Mouse (Mus musculus): ENCODE data around the gene 2510009E07Rik. TPM values are rescaled to one million over a fixed set of nuclear protein-coding genes. Genes with fewer than 3 reads are reported as not detected.

2510009E07Rik gene
- total and polyA plus RNA-seq, 3 experiments, result 10.9 to 25.2 (median 23.8) TPM

DNA sequence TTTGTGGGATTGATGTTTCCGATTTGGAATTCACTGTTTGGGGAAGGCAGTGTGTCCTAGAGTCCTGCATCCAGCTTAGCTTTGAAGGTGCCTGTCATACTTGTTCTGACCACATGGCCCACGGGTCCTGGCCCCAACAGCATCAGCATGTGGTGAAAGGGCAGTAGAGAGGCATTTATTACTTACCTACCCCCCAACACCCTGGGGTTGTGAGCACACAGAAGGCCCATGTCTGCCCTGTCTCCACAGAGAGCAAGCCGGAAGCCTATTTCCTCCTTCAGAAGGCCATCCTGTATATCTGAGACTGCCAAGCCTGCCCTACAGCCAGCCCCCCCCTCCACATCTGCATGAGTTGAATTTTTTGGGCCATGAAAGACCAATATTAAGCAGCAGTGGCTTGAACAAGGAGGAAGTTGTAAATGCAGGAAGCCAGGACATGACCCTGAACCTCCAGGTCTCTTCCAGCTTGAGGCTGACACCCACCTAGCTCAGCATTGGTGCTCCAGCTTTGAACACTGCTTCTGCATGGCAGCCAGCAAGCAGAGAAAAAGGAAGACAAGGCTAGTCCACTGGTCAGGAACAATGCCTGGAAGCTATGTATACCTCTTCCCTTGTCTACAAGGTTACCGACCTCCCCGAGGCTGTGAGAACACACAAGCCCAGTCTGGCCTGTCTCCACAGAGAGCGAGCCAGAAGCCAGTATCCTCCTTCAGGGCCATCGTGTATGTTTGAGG, 53.5 kb downstream of the 2510009E07Rik start:
- Histone ChIP-seq H3K27me3 (ENCODE audit: control insufficient read depth, insufficient read depth, low read length) (no peaks in the 10 kb centered on the region), H3K36me3 (ENCODE audit: control insufficient read depth, insufficient read depth, low read length) (peaks cover 2% of the 10 kb centered on the region; the same call in 1 of the 2 replicates), H3K79me2 (replicated peaks; ENCODE audit: control insufficient read depth, insufficient read depth, low read length) (no peaks in the 10 kb centered on the region), H3K9ac (ENCODE audit: low read depth, low read length) (no peak overlapping the region), H3K27ac (peak overlapping the region; percentile 76), H3K4me1 (ENCODE audit: control insufficient read depth, insufficient read depth, low read length) (peaks cover 42% of the 10 kb centered on the region), H3K4me3 (no peak overlapping the region)
- DNase-seq, result peak in 1 of 2 experiments; percentile 25
- intact Hi-C loops (cut with DNase I), result loop anchor here (5.0 kb wide), 1 partner anchor 51 kb away; the partner anchor contains the start of gene 2510009E07Rik
- TF ChIP-seq CTCF (IDR thresholded peaks at IDR 0.05) (peak; percentile 25), EP300 (IDR thresholded peaks at IDR 0.05; ENCODE audit: insufficient read depth, low read depth, low read length) (no peak)
- WGBS, result 47% methylated on average over 7 of the region's 7 CpGs

DNA sequence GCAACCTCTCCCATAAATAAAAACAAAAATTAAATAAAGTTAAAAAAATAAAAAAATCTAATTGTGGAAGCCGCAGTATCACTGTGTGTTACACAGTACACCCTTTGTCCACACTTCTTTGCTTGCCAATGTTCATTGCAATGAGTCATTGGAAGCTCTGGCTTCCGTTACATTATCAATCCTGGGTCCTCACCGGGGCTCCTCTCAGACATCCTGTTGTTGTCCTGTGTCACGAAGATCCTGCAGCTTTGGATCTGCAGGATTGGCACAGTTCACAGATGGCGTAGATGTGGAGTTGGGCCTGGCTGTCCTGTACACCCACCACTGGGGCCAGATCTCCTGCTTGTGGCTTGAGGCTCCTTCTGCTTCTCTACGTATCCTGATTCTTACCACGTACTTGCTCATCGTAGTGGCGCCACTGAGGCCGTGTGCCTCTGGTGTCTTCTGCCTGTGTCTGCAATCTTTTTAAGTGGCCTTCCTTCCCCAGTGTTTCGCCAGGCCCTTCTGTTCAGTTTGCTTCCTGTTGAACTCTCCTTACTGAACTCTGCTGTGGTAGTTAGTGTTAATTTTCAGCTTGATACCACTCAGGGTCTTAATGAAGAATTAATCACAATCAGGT, 57.2 kb downstream of the 2510009E07Rik start:
- Histone ChIP-seq H3K27me3 (ENCODE audit: control insufficient read depth, insufficient read depth, low read length) (no peaks in the 10 kb centered on the region), H3K4me3 (no peak overlapping the region), H3K9ac (ENCODE audit: low read depth, low read length) (no peak overlapping the region), H3K79me2 (replicated peaks; ENCODE audit: control insufficient read depth, insufficient read depth, low read length) (no peaks in the 10 kb centered on the region), H3K36me3 (ENCODE audit: control insufficient read depth, insufficient read depth, low read length) (peaks cover 3% of the 10 kb centered on the region; the same call in 1 of the 2 replicates), H3K27ac (peak overlapping the region; percentile 64), H3K4me1 (ENCODE audit: control insufficient read depth, insufficient read depth, low read length) (peaks cover 21% of the 10 kb centered on the region)
- no peak for TF ChIP-seq EP300 (IDR thresholded peaks at IDR 0.05; ENCODE audit: insufficient read depth, low read depth, low read length)
- no peak for TF ChIP-seq POLR2A (IDR thresholded peaks at IDR 0.05; ENCODE audit: insufficient read depth, low read depth, low read length)
- no peak for TF ChIP-seq CTCF (IDR thresholded peaks at IDR 0.05)
- WGBS, result 46% methylated on average over 11 of the region's 11 CpGs
- intact Hi-C loops (cut with DNase I), result no loop called here
- no peak for DNase-seq

GRCm38 (mm10) chr16:21636156-21636853, 58.2 kb downstream of the 2510009E07Rik start:
- Histone ChIP-seq H3K4me1 (ENCODE audit: control insufficient read depth, insufficient read depth, low read length) (peaks cover 14% of the 10 kb centered on the region), H3K9ac (ENCODE audit: low read depth, low read length) (no peak overlapping the region), H3K27me3 (ENCODE audit: control insufficient read depth, insufficient read depth, low read length) (no peaks in the 10 kb centered on the region), H3K36me3 (ENCODE audit: control insufficient read depth, insufficient read depth, low read length) (peaks cover 3% of the 10 kb centered on the region; the same call in 1 of the 2 replicates), H3K4me3 (no peak overlapping the region), H3K79me2 (replicated peaks; ENCODE audit: control insufficient read depth, insufficient read depth, low read length) (no peaks in the 10 kb centered on the region), H3K27ac (peak overlapping the region; percentile 85)
- intact Hi-C loops (cut with DNase I), result no loop called here
- TF ChIP-seq POLR2A (IDR thresholded peaks at IDR 0.05; ENCODE audit: insufficient read depth, low read depth, low read length) (no peak), EP300 (IDR thresholded peaks at IDR 0.05; ENCODE audit: insufficient read depth, low read depth, low read length) (no peak), CTCF (IDR thresholded peaks at IDR 0.05) (no peak)
- WGBS, result 61% methylated on average over 5 of the region's 5 CpGs
- DNase-seq, result peak in 1 of 2 experiments; percentile 29

- Histone ChIP-seq H3K4me3 (no peak overlapping the region), H3K4me1 (ENCODE audit: control insufficient read depth, insufficient read depth, low read length) (peaks cover 8% of the 10 kb centered on the region), H3K79me2 (replicated peaks; ENCODE audit: control insufficient read depth, insufficient read depth, low read length) (no peaks in the 10 kb centered on the region), H3K27me3 (ENCODE audit: control insufficient read depth, insufficient read depth, low read length) (no peaks in the 10 kb centered on the region), H3K36me3 (ENCODE audit: control insufficient read depth, insufficient read depth, low read length) (peaks cover 3% of the 10 kb centered on the region; the same call in 1 of the 2 replicates), H3K27ac (no peak overlapping the region), H3K9ac (ENCODE audit: low read depth, low read length) (no peak overlapping the region)
- DNase-seq, result no peak
- TF ChIP-seq POLR2A (IDR thresholded peaks at IDR 0.05; ENCODE audit: insufficient read depth, low read depth, low read length), result no peak
- intact Hi-C loops (cut with DNase I), result no loop called here
Observed at GRCm38 (mm10) chr16:21634460-21634859, 60.0 kb downstream of the 2510009E07Rik start.

DNA sequence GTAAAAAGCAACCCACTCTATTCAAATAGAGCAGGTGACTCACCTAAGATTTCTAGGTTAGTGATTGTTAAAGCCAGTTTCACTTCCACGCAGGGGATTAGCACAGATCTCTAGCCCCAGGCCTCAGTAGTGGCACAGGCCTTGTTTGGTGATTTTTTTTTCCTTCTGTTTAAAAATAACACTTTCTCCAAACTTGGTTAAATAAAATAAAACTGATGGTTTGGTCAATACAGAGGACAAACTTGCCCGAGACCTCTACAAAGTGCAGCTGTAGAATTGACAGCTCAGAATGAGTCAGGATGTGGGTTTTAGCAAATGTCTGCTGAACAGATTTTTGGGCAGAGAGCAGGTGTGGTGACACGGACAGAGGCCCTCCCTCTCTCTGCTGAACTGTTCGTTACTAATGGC, 62.6 kb downstream of the 2510009E07Rik start:
- no peak for TF ChIP-seq POLR2A (IDR thresholded peaks at IDR 0.05; ENCODE audit: insufficient read depth, low read depth, low read length)
- no peak for TF ChIP-seq CTCF (IDR thresholded peaks at IDR 0.05)
- Histone ChIP-seq H3K27ac (no peak overlapping the region), H3K4me3 (no peak overlapping the region), H3K4me1 (ENCODE audit: control insufficient read depth, insufficient read depth, low read length) (peaks cover 4% of the 10 kb centered on the region), H3K79me2 (replicated peaks; ENCODE audit: control insufficient read depth, insufficient read depth, low read length) (no peaks in the 10 kb centered on the region), H3K36me3 (ENCODE audit: control insufficient read depth, insufficient read depth, low read length) (peaks cover 3% of the 10 kb centered on the region; the same call in 1 of the 2 replicates), H3K27me3 (ENCODE audit: control insufficient read depth, insufficient read depth, low read length) (no peaks in the 10 kb centered on the region), H3K9ac (ENCODE audit: low read depth, low read length) (no peak overlapping the region)
- intact Hi-C loops (cut with DNase I), result no loop called here
- DNase-seq, result no peak
- WGBS, result 85% methylated on average over 4 of the region's 4 CpGs

DNA sequence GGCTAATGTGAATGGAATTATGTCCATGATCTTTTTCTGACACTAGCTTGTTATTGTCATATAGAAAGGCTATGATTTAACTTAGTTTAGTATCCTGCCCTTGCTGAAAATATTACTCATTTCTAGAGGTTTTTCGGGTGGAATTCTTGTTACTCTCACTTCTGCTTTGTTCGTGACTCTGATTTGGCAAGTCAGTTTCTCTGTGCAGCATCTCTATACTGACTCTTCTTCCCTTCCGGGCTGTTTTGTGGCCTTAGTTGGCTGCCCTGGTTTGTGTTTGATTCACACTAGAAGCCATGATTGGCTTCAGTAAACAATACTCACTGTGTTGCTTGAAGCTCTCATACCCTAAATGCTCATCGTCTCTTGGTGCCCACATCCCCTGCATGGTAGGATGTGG, 63.9 kb downstream of the 2510009E07Rik start:
- 81% methylated on average over 4 of the region's 4 CpGs for WGBS
- DNase-seq, result no peak
- Histone ChIP-seq H3K4me3 (no peak overlapping the region), H3K4me1 (ENCODE audit: control insufficient read depth, insufficient read depth, low read length) (no peaks in the 10 kb centered on the region), H3K27ac (no peak overlapping the region), H3K36me3 (ENCODE audit: control insufficient read depth, insufficient read depth, low read length) (no peaks in the 10 kb centered on the region), H3K27me3 (ENCODE audit: control insufficient read depth, insufficient read depth, low read length) (no peaks in the 10 kb centered on the region), H3K9ac (ENCODE audit: low read depth, low read length) (no peak overlapping the region), H3K79me2 (replicated peaks; ENCODE audit: control insufficient read depth, insufficient read depth, low read length) (no peaks in the 10 kb centered on the region)
- intact Hi-C loops (cut with DNase I), result no loop called here
- TF ChIP-seq POLR2A (IDR thresholded peaks at IDR 0.05; ENCODE audit: insufficient read depth, low read depth, low read length) (no peak), CTCF (IDR thresholded peaks at IDR 0.05) (no peak), EP300 (IDR thresholded peaks at IDR 0.05; ENCODE audit: insufficient read depth, low read depth, low read length) (no peak)

Data from heart, adult 2 months (tissue).